Comparison of ENCODE assay signal across 14 mouse cellular contexts in genomic region chr3:85369157-85369556, GRCm38 (mm10).
A peak's percentile ranks its signal among the peaks of the same experiment; 100 is the strongest.
DNase-seq lines count a peak whose midpoint lies in the region; ATAC-seq and TF ChIP-seq lines count a peak whose summit lies in the region.
"Had no signal": no experiment of that assay in that cellular context is flagged by ENCODE, and none has a peak within 500 bp of the region (broad histone marks: within the 10 kb centered on the region; RNA-seq: fewer than 3 reads in every experiment).

No protein-coding gene starts in this region.

- no peaks in the 10 kb centered on the region for H3K27me3 ChIP-seq in hindbrain, embryonic 16.5 days (replicated peaks; ENCODE audit: control insufficient read depth, insufficient read depth, low read length)
- no peaks in the 10 kb centered on the region for H3K27me3 ChIP-seq in hindbrain, embryonic 10.5 days (ENCODE audit: insufficient read depth, poor library complexity, severe bottlenecking)
- no peaks in the 10 kb centered on the region for H3K27me3 ChIP-seq in thymus, adult 2 months (ENCODE audit: control insufficient read depth, insufficient read depth, low read length)
- H3K27me3 ChIP-seq: forebrain, embryonic 12.5 days; stomach, embryonic 15.5 days had no signal

- peak; percentile 53; the same call in 1 of the 2 replicates for ATAC-seq in cerebellum, adult (ENCODE audit: insufficient number of reproducible peaks, low FRiP score, low TSS enrichment)
- peak; percentile 72; the same call in 1 of the 2 replicates for ATAC-seq in hindbrain, embryonic 16.5 days

- DNase-seq in cerebellum, adult 11-12 months, result no peak
- no peak for DNase-seq in hindbrain, embryonic 10.5 days (ENCODE audit: low spot score)
- peak; percentile 12 for DNase-seq in brain, embryonic 14.5 days (ENCODE audit: low read depth)
- DNase-seq in heart, postnatal 4 days, result peak; percentile 43
- no peak for DNase-seq in thymus, adult 2 months
- DNase-seq in urinary bladder, postnatal 4 days (ENCODE audit: low spot score in 2 of 2), result no peak
- DNase-seq: adrenal gland, adult 8-10 months; gastrocnemius, postnatal 14 days; kidney, postnatal 14 days had no signal

- H3K9ac ChIP-seq in hindbrain, embryonic 16.5 days (ENCODE audit: low read depth, low read length), result no peak overlapping the region
- H3K9ac ChIP-seq: forebrain, embryonic 12.5 days; midbrain, embryonic 12.5 days; stomach, embryonic 15.5 days had no signal

- H3K9me3 ChIP-seq in hindbrain, embryonic 16.5 days (ENCODE audit: control insufficient read depth, low read length), result no peaks in the 10 kb centered on the region
- H3K9me3 ChIP-seq in hindbrain, embryonic 10.5 days, result no peaks in the 10 kb centered on the region
- H3K9me3 ChIP-seq: forebrain, embryonic 12.5 days; midbrain, embryonic 12.5 days; stomach, embryonic 15.5 days had no signal

- H3K4me1 ChIP-seq in hindbrain, embryonic 16.5 days (ENCODE audit: control insufficient read depth, insufficient read depth, low read depth, low read length), result no peaks in the 10 kb centered on the region
- peaks cover 15% of the 10 kb centered on the region for H3K4me1 ChIP-seq in hindbrain, embryonic 10.5 days (replicated peaks)
- H3K4me1 ChIP-seq in thymus, adult 2 months (replicated peaks; ENCODE audit: control insufficient read depth, insufficient read depth, low read length), result no peaks in the 10 kb centered on the region
- H3K4me1 ChIP-seq: midbrain, embryonic 12.5 days; stomach, embryonic 15.5 days had no signal

- no peak for TF ChIP-seq CTCF in brain, embryonic 14.5 days (IDR thresholded peaks at IDR 0.05; ENCODE audit: borderline replicate concordance, extremely low read depth, insufficient read depth, insufficient read length)
- TF ChIP-seq CTCF in thymus, adult 2 months (IDR thresholded peaks at IDR 0.05; ENCODE audit: borderline replicate concordance, control insufficient read depth, extremely low read depth, insufficient read depth, low read length, poor library complexity), result no peak

- H3K27ac ChIP-seq in hindbrain, embryonic 16.5 days (ENCODE audit: low read depth, low read length), result no peak overlapping the region
- H3K27ac ChIP-seq in hindbrain, embryonic 10.5 days, result no peak overlapping the region
- no peak overlapping the region for H3K27ac ChIP-seq in thymus, adult 2 months (ENCODE audit: control insufficient read depth, insufficient read depth, low read length)
- H3K27ac ChIP-seq: forebrain, embryonic 12.5 days; midbrain, embryonic 12.5 days; stomach, embryonic 15.5 days had no signal

- H3K36me3 ChIP-seq in hindbrain, embryonic 16.5 days (ENCODE audit: control insufficient read depth, insufficient read depth, low read length), result no peaks in the 10 kb centered on the region
- no peaks in the 10 kb centered on the region for H3K36me3 ChIP-seq in hindbrain, embryonic 10.5 days
- H3K36me3 ChIP-seq in thymus, adult 2 months (ENCODE audit: control insufficient read depth, insufficient read depth, low read length), result no peaks in the 10 kb centered on the region
- H3K36me3 ChIP-seq: forebrain, embryonic 12.5 days; midbrain, embryonic 12.5 days; stomach, embryonic 15.5 days had no signal

- 69% methylated on average over 5 of the region's 5 CpGs for WGBS in hindbrain, embryonic 16.5 days
- WGBS in hindbrain, embryonic 10.5 days, result 84% methylated on average over 5 of the region's 5 CpGs
- 88% methylated on average over 5 of the region's 5 CpGs for WGBS in thymus, adult 2 months

- no peak overlapping the region for H3K4me3 ChIP-seq in hindbrain, embryonic 16.5 days (ENCODE audit: low read length)
- H3K4me3 ChIP-seq in hindbrain, embryonic 10.5 days, result no peak overlapping the region
- H3K4me3 ChIP-seq in thymus, adult 2 months (ENCODE audit: control insufficient read depth, insufficient read depth, low read length), result no peak overlapping the region
- H3K4me3 ChIP-seq: forebrain, embryonic 12.5 days; midbrain, embryonic 12.5 days; stomach, embryonic 15.5 days had no signal

- TF ChIP-seq POLR2A in brain, embryonic 14.5 days (IDR thresholded peaks at IDR 0.05; ENCODE audit: borderline replicate concordance, extremely low read depth, insufficient read depth, insufficient read length, poor library complexity, severe bottlenecking), result no peak
- TF ChIP-seq POLR2A in thymus, adult 2 months (IDR thresholded peaks at IDR 0.05; ENCODE audit: control insufficient read depth, extremely low read depth, insufficient read depth, low read length, poor library complexity), result no peak

- H3K4me2 ChIP-seq in hindbrain, embryonic 16.5 days (ENCODE audit: low read length), result no peak overlapping the region
- H3K4me2 ChIP-seq: forebrain, embryonic 12.5 days; midbrain, embryonic 12.5 days; stomach, embryonic 15.5 days had no signal

Comparison
In these comparisons a context has a peak if more than half of its experiments do, and no peak if none do; other contexts are left out.
1. DNase-seq: peak in brain, embryonic 14.5 days (single experiment) and heart, postnatal 4 days (single experiment); none in cerebellum, adult 11-12 months (single experiment), hindbrain, embryonic 10.5 days (single experiment), thymus, adult 2 months (single experiment) and urinary bladder, postnatal 4 days (0 of 2).